Mouse (Mus musculus): ENCODE measurements around the gene Ebpl. TPM values are rescaled to one million over a fixed set of nuclear protein-coding genes. Genes with fewer than 3 reads are reported as not detected.
A peak's percentile ranks its signal among the peaks of the same experiment; 100 is the strongest.

The Ebpl gene
- 1.5 and 2.0 TPM in 2 replicates for polyA plus RNA-seq (2012; rRNA removed)

GRCm38 (mm10) chr14:61360131-61360980 is at the start of gene Ebpl:
Ebpl (minus strand) TSS chr14:61360439.
- Histone ChIP-seq H3K4me1 (ENCODE audit: control insufficient read depth, insufficient read depth, low read length) (peaks cover 5% of the 10 kb centered on the region), H3K27me3 (replicated peaks; ENCODE audit: control insufficient read depth, insufficient read depth, low read length) (no peaks in the 10 kb centered on the region), H3K27ac (ENCODE audit: insufficient read depth, low read depth, low read length) (peak within 1 kb of the TSS; percentile 41), H3K4me3 (ENCODE audit: insufficient read depth, low read depth, low read length) (peak within 1 kb of the TSS; percentile 49), H3K36me3 (ENCODE audit: control insufficient read depth, insufficient read depth, low read length) (no peaks in the 10 kb centered on the region)
- TF ChIP-seq CTCF (conservative IDR thresholded peaks at IDR 0.05; ENCODE audit: insufficient read depth, insufficient read length, low read depth, low read length) (no peak), POLR2A (IDR thresholded peaks at IDR 0.05; ENCODE audit: low read depth, low read length) (no peak)
- 1% methylated on average over 40 of the region's 40 CpGs for WGBS
- peak; percentile 96 for DNase-seq

GRCm38 (mm10) chr14:61410020-61410419 is 49.8 kb upstream of the Ebpl start:
- no peak for TF ChIP-seq POLR2A (IDR thresholded peaks at IDR 0.05; ENCODE audit: low read depth, low read length)
- TF ChIP-seq CTCF (conservative IDR thresholded peaks at IDR 0.05; ENCODE audit: insufficient read depth, insufficient read length, low read depth, low read length), result no peak
- Histone ChIP-seq H3K36me3 (ENCODE audit: control insufficient read depth, insufficient read depth, low read length) (no peaks in the 10 kb centered on the region), H3K4me3 (ENCODE audit: insufficient read depth, low read depth, low read length) (no peak overlapping the region), H3K27me3 (replicated peaks; ENCODE audit: control insufficient read depth, insufficient read depth, low read length) (no peaks in the 10 kb centered on the region), H3K4me1 (ENCODE audit: control insufficient read depth, insufficient read depth, low read length) (no peaks in the 10 kb centered on the region; the same call in 1 of the 2 replicates), H3K27ac (ENCODE audit: insufficient read depth, low read depth, low read length) (no peak overlapping the region)
- no peak for DNase-seq
- WGBS, result 53% methylated on average over 2 of the region's 2 CpGs

GRCm38 (mm10) chr14:61407055-61407454 is 46.8 kb upstream of the Ebpl start:
- TF ChIP-seq POLR2A (IDR thresholded peaks at IDR 0.05; ENCODE audit: low read depth, low read length) (no peak), CTCF (conservative IDR thresholded peaks at IDR 0.05; ENCODE audit: insufficient read depth, insufficient read length, low read depth, low read length) (no peak)
- no peaks in the 10 kb centered on the region; the same call in 1 of the 2 replicates for H3K4me1 ChIP-seq (ENCODE audit: control insufficient read depth, insufficient read depth, low read length)
- no peaks in the 10 kb centered on the region for H3K36me3 ChIP-seq (ENCODE audit: control insufficient read depth, insufficient read depth, low read length)
- H3K27ac ChIP-seq (ENCODE audit: insufficient read depth, low read depth, low read length), result no peak overlapping the region
- WGBS, result 98% methylated on average over 3 of the region's 3 CpGs
- H3K4me3 ChIP-seq (ENCODE audit: insufficient read depth, low read depth, low read length), result no peak overlapping the region
- no peak for DNase-seq
- H3K27me3 ChIP-seq (replicated peaks; ENCODE audit: control insufficient read depth, insufficient read depth, low read length), result no peaks in the 10 kb centered on the region

- no peak for TF ChIP-seq CTCF (conservative IDR thresholded peaks at IDR 0.05; ENCODE audit: insufficient read depth, insufficient read length, low read depth, low read length)
- no peak for TF ChIP-seq POLR2A (IDR thresholded peaks at IDR 0.05; ENCODE audit: low read depth, low read length)
- H3K36me3 ChIP-seq (ENCODE audit: control insufficient read depth, insufficient read depth, low read length), result no peaks in the 10 kb centered on the region
- H3K27me3 ChIP-seq (replicated peaks; ENCODE audit: control insufficient read depth, insufficient read depth, low read length), result no peaks in the 10 kb centered on the region
- no peak for DNase-seq
- H3K4me3 ChIP-seq (ENCODE audit: insufficient read depth, low read depth, low read length), result no peak overlapping the region
- H3K27ac ChIP-seq (ENCODE audit: insufficient read depth, low read depth, low read length), result no peak overlapping the region
- no peaks in the 10 kb centered on the region; the same call in 1 of the 2 replicates for H3K4me1 ChIP-seq (ENCODE audit: control insufficient read depth, insufficient read depth, low read length)
Observed at GRCm38 (mm10) chr14:61405761-61406160, 45.5 kb upstream of the Ebpl start.

- DNase-seq, result no peak
- TF ChIP-seq POLR2A (IDR thresholded peaks at IDR 0.05; ENCODE audit: low read depth, low read length) (no peak), CTCF (conservative IDR thresholded peaks at IDR 0.05; ENCODE audit: insufficient read depth, insufficient read length, low read depth, low read length) (no peak)
- Histone ChIP-seq H3K27me3 (replicated peaks; ENCODE audit: control insufficient read depth, insufficient read depth, low read length) (no peaks in the 10 kb centered on the region), H3K4me1 (ENCODE audit: control insufficient read depth, insufficient read depth, low read length) (no peaks in the 10 kb centered on the region; the same call in 1 of the 2 replicates), H3K36me3 (ENCODE audit: control insufficient read depth, insufficient read depth, low read length) (no peaks in the 10 kb centered on the region), H3K27ac (ENCODE audit: insufficient read depth, low read depth, low read length) (no peak overlapping the region), H3K4me3 (ENCODE audit: insufficient read depth, low read depth, low read length) (no peak overlapping the region)
- 95% methylated on average over 3 of the region's 3 CpGs for WGBS
Observed at GRCm38 (mm10) chr14:61404941-61405340, 44.7 kb upstream of the Ebpl start.

- Histone ChIP-seq H3K4me1 (ENCODE audit: control insufficient read depth, insufficient read depth, low read length) (no peaks in the 10 kb centered on the region), H3K27ac (ENCODE audit: insufficient read depth, low read depth, low read length) (no peak overlapping the region), H3K4me3 (ENCODE audit: insufficient read depth, low read depth, low read length) (no peak overlapping the region), H3K36me3 (ENCODE audit: control insufficient read depth, insufficient read depth, low read length) (no peaks in the 10 kb centered on the region; the same call in 1 of the 2 replicates), H3K27me3 (replicated peaks; ENCODE audit: control insufficient read depth, insufficient read depth, low read length) (no peaks in the 10 kb centered on the region)
- 70% methylated on average over 6 of the region's 6 CpGs for WGBS
- TF ChIP-seq POLR2A (IDR thresholded peaks at IDR 0.05; ENCODE audit: low read depth, low read length) (no peak), CTCF (conservative IDR thresholded peaks at IDR 0.05; ENCODE audit: insufficient read depth, insufficient read length, low read depth, low read length) (no peak)
- DNase-seq, result no peak
Observed at GRCm38 (mm10) chr14:61394745-61395144, 34.5 kb upstream of the Ebpl start.

- Histone ChIP-seq H3K36me3 (ENCODE audit: control insufficient read depth, insufficient read depth, low read length) (no peaks in the 10 kb centered on the region), H3K4me1 (ENCODE audit: control insufficient read depth, insufficient read depth, low read length) (no peaks in the 10 kb centered on the region), H3K4me3 (ENCODE audit: insufficient read depth, low read depth, low read length) (no peak overlapping the region), H3K27me3 (replicated peaks; ENCODE audit: control insufficient read depth, insufficient read depth, low read length) (no peaks in the 10 kb centered on the region), H3K27ac (ENCODE audit: insufficient read depth, low read depth, low read length) (no peak overlapping the region)
- DNase-seq, result no peak
- whole genome bisulfite sequencing, result 68% methylated on average over 3 of the region's 3 CpGs
- TF ChIP-seq CTCF (conservative IDR thresholded peaks at IDR 0.05; ENCODE audit: insufficient read depth, insufficient read length, low read depth, low read length), result no peak
- TF ChIP-seq POLR2A (IDR thresholded peaks at IDR 0.05; ENCODE audit: low read depth, low read length), result no peak
Observed at GRCm38 (mm10) chr14:61390586-61390985, 30.3 kb upstream of the Ebpl start.

Data from kidney, adult 2 months (tissue).